Mouse (Mus musculus): Measurements from ENCODE around the gene Ttc19. TPM values are rescaled to one million over a fixed set of nuclear protein-coding genes. Genes with fewer than 3 reads are reported as not detected.

The Ttc19 gene
- polyA plus RNA-seq (2012; rRNA removed): 27.1 and 27.9 TPM in 2 replicates

DNA sequence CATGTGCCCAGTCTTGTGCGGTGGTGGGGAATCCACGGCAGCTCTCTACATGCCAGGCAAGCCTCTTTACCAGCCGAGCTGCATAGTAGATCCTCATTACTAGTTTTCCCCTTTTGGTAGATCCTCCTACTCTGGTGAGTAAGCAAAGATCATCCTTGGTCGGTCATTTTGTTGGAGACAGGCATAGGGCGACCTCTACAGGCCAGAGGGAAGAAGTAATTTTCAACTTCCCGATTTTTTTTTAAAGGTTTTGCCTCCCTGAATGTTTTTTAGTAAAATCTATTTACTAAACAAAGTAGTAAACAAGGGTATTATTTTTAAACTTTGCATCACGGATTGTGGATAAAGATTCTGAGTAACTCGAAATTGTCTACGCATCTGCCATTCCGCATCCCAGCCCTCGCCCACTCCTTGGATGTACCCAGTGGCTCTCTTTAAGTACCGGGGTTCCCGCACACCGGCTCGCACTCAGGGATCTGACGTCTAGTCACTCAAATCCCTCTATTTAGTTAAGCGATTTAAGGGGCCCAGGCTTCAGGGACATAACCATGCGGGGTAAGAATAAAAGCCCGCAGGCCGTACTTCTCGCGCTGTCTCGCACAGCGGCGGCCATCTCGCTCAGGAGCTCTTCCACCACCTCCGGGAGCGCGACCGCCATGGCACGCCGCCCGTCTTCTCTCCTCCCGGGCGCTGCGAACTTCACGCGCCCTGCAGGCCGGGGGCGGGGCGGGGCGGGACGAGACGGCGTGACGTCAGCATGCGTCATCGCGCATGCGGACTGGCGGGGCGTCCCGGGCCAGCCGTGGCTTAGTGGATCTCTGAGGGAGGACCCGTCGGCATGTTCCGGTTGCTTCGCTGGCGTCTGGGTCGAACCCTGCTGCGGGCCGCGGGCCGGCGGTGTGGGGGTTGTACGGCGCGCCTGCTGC lies at the start of gene Ttc19, which contains the start of gene Zswim7:
Gene Ttc19 (plus strand): TSS at position 799 of the 926 bp plus-strand sequence.
Gene Zswim7 (minus strand): TSS at position 701 of the 926 bp plus-strand sequence.

DNA sequence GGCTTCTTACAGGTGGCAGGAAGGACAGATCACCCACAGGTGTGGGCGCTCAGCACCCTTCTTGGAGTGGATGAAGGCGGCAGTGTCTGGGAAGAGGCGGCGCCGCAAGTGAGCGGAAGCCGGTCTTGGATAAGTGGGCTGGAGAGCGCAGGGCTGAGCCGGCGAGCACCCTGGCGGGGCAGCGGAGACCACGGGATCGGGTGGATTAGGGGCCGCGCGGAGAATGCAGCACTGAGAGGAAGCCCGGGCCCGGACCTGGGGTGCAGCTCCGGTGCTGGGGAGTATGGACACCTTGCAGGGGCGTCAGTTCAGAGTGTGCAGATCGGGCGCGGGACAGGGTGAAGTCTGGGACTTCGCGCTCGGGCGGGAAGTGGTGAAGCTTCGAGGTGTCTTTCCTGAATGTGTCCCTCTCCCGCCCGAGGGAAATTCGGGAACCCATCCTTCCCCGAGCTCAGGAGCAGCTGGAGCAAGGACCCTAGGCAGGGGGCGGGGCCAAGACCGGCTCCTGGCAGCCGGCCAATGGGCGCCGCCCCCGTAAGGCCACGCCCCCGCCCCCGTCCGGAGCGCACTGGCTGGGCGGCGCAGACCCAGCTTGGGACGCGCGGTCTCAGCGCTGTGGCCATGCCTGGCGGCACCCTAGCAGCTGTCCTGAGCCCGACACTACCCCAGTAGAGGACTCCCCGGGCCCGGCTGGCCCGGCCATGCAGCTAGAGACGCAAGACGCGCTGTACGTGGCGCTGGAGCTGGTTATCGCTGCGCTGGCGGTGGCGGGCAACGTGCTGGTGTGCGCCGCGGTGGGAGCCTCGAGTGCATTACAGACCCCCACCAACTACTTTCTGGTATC lies 32.6 kb upstream of the Ttc19 start, which contains the start of gene Adora2b:
Gene Adora2b (plus strand): TSS at position 584 of the 844 bp plus-strand sequence.

Other genes starting within 250 kb of the Ttc19 start
- 2.9 and 3.8 TPM in 2 replicates for gene Adora2b, start 32.5 kb upstream of the Ttc19 start, polyA plus RNA-seq (2012; rRNA removed)
- gene Zswim7, start 98 bp upstream of the Ttc19 start, polyA plus RNA-seq (2012; rRNA removed): 11.0 and 15.5 TPM in 2 replicates
- 6.1 and 7.8 TPM in 2 replicates for gene Pigl, start 177.0 kb downstream of the Ttc19 start, polyA plus RNA-seq (2012; rRNA removed)
- 148 and 152 TPM in 2 replicates for gene Ncor1, start 177.1 kb downstream of the Ttc19 start, polyA plus RNA-seq (2012; rRNA removed)

All from central nervous system, embryonic 14 days (tissue).